Mouse (Mus musculus) heart, embryonic 12.5 days (tissue): ENCODE measurements around the gene Ddt. TPM values are rescaled to one million over a fixed set of nuclear protein-coding genes. Genes with fewer than 3 reads are reported as not detected.
A peak's percentile ranks its signal among the peaks of the same experiment; 100 is the strongest.

Source experiments
- ATAC-seq: fragments of 200-750 bp; cut with Nextera tagmentation; 2 replicates; pipeline ENCODE4 v1.8.0; 2017; ENCODE audit warnings: moderate TSS enrichment, moderate library complexity; ENCODE audit not compliant: insufficient number of reproducible peaks, low FRiP score
- H3K27ac ChIP-seq: fragments of 300-500 bp; sonication (generic); 2 replicates; pipeline ENCODE4 v1.5.1; 2016; ENCODE audit warnings: mild to moderate bottlenecking, moderate library complexity; ENCODE audit not compliant: poor library complexity, severe bottlenecking
- H3K27me3 ChIP-seq: fragments of 300-500 bp; sonication (generic); replicated peaks from 2 replicates; pipeline ENCODE4 v1.6.1; 2016; ENCODE audit warnings: mild to moderate bottlenecking, moderate library complexity
- H3K36me3 ChIP-seq: fragments of 300-500 bp; sonication (generic); 2 replicates; pipeline ENCODE4 v1.6.1; 2016; ENCODE audit warnings: mild to moderate bottlenecking, moderate library complexity
- H3K4me1 ChIP-seq: fragments of 300-500 bp; sonication (generic); replicated peaks from 2 replicates; pipeline ENCODE4 v1.6.1; 2016; ENCODE audit warnings: mild to moderate bottlenecking
- H3K4me2 ChIP-seq: fragments of 300-500 bp; sonication (generic); 2 replicates; pipeline ENCODE4 v1.6.1; 2016; ENCODE audit warnings: mild to moderate bottlenecking, moderate library complexity
- H3K4me3 ChIP-seq: fragments of 300-500 bp; sonication (generic); 2 replicates; pipeline ENCODE4 v1.5.1; 2016; ENCODE audit warnings: mild to moderate bottlenecking
- H3K9ac ChIP-seq: fragments of 300-500 bp; sonication (generic); 2 replicates; pipeline ENCODE4 v1.6.1; 2016; ENCODE audit warnings: mild to moderate bottlenecking, moderate library complexity
- H3K9me3 ChIP-seq: fragments of 300-500 bp; sonication (generic); replicated peaks from 2 replicates; pipeline ENCODE4 v1.6.1; 2016; ENCODE audit warnings: mild to moderate bottlenecking, moderate library complexity
- WGBS: fragments of 180-500 bp; shearing (Covaris S2); methylation state at CpG from one replicate; pipeline ENCODE4 v1.1.7; 2016; 5-methylcytosine and 5-hydroxymethylcytosine counted together
- polyA plus RNA-seq: library from polyadenylated mRNA; unstranded; fragments of >200 nt; fragmentation: Nextera tagmentation; extraction: Ambion mirVana; gene quantifications from 2 replicates; pipeline ENCODE4 v1.2.1, GENCODE M21; 2016

Ddt gene
- polyA plus RNA-seq, result 31.0 and 35.3 TPM in 2 replicates

DNA sequence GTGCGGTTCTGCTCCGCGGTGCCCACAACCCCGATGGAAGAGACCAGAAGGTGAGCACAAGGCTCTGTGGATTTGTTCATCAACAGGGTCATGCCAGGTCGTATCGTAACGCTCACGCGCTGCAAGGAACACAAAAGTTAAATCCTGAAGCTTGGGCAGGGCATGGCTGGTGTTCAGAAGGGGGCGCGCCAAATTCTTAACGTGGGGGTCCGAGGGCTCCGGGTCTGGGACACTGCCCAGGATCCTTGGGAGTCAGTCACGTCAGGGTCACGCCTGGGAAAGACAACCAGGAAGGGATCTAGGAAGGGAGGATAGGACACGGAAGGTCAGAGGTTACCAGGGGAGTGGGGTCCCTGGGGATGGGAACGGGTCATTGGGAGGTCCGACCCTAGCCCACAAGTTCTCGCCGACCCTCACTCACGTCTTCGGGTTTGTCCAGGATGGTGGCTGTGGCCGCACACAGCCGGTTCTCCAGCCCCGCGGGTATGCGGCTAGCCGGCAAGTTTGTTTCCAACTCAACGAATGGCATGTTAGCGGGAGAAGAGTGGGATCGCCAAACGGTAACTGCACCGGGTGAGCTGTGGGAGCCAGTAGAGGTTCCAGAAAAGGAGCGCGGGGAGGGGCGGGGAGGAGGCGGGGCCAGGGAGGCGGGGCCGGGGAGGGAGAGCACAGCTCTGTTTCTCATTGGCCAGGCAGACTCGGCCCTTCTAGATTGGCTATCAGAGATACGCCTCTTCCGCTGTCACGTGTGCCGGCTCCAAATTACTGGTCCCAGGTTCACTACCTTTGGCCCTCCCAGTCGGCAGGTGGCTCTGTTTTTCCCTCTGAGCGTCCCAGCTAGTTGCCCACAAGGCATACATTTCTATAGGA, at the start of gene Ddt:
Gene Ddt (minus strand): TSS at position 620 of the 870 bp plus-strand sequence.
- ATAC-seq, result peak; percentile 97
- peak within 1 kb of the TSS; percentile 78 for H3K9ac ChIP-seq
- WGBS, result under 1% methylated on average over 44 of the region's 47 CpGs
- H3K36me3 ChIP-seq, result no peaks in the 10 kb centered on the region
- H3K4me1 ChIP-seq, result peaks cover 10% of the 10 kb centered on the region
- H3K4me3 ChIP-seq, result peak within 1 kb of the TSS; percentile 62
- no peak within 1 kb of the TSS for H3K27ac ChIP-seq
- H3K4me2 ChIP-seq, result peak within 1 kb of the TSS; percentile 99
- peaks cover 11% of the 10 kb centered on the region; the same call in 1 of the 2 replicates for H3K27me3 ChIP-seq
- H3K9me3 ChIP-seq, result no peaks in the 10 kb centered on the region

DNA sequence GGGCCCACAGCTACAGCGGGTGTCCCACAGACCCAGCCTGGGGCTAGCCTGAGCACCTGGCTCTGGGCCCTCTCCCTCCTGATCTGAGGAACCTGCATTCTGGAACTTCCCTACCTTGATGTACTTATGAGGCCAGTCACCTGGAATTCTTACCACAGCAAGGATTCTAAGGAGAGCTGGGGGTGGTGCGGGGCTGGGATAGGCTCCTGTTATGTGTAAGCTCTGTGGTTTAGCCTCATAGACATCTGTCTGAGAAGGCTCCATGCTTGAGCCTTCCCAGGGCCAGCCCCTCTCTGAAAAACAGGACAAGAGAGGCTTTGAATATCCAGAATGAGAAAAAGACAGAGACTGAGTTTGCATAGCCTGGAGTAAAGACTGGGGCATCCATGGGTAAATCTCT, 49.2 kb upstream of the Ddt start, which contains the start of gene Gstt4:
Gene Gstt4 (minus strand): TSS at position 101 of the 400 bp plus-strand sequence.
- Histone ChIP-seq H3K4me3 (no peak within 1 kb of the TSS), H3K27ac (no peak within 1 kb of the TSS), H3K36me3 (no peaks in the 10 kb centered on the region), H3K4me2 (no peak within 1 kb of the TSS), H3K9ac (no peak within 1 kb of the TSS), H3K27me3 (no peaks in the 10 kb centered on the region), H3K4me1 (0 out of 2 replicates have a peak, but pooled peaks cover under 1% of the 10 kb centered on the region), H3K9me3 (0 out of 2 replicates have a peak, but pooled peaks cover 8% of the 10 kb centered on the region)
- ATAC-seq, result no peak
- WGBS, result 93% methylated on average over 2 of the region's 2 CpGs

DNA sequence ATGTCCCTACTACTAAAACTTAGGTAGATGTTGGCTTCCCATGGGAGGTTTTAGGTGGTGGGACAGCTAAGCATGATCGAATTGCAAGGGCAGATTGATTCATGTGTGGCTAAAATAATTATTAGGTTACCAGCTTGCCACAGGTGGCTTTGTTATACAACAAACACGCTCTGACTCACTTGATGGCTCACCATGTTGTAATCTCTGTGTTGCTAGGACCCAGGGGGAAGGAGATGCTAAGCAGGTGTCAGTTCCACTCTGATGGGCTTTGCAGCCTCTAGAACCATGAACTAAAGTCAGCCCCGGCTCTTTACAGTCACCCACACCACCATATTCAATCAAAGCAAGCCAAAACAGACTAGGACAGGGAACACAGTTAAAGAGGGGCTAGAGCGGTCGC, 46.7 kb upstream of the Ddt start:
- WGBS, result 81% methylated on average over 5 of the region's 5 CpGs
- H3K36me3 ChIP-seq, result no peaks in the 10 kb centered on the region
- no peak overlapping the region for H3K4me3 ChIP-seq
- H3K4me1 ChIP-seq, result no peaks in the 10 kb centered on the region
- H3K4me2 ChIP-seq, result no peak overlapping the region
- 0 out of 2 replicates have a peak, but pooled peaks cover 8% of the 10 kb centered on the region for H3K9me3 ChIP-seq
- H3K27ac ChIP-seq, result no peak overlapping the region
- no peak for ATAC-seq
- H3K27me3 ChIP-seq, result peaks cover 4% of the 10 kb centered on the region; the same call in 1 of the 2 replicates
- no peak overlapping the region for H3K9ac ChIP-seq

DNA sequence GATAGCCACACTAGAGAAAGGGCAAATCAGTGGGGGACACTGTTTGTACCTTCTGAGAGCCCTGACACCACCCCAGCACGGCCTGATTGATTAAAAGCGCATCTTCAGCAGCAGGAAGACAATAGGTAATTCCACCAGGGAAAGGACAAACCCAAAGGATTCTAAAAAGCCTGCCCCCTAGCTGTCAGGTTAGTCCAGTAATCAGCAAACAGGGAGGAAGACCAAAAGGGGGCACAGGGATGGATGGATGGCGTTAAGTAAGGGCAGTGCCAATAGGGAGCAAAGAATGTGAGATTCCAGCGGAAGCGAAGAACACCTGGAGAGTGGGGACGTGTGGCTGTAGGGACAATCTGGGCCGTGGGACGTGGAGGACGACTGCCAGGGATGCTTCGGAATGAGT, 45.4 kb upstream of the Ddt start:
- Histone ChIP-seq H3K9ac (no peak overlapping the region), H3K4me3 (no peak overlapping the region), H3K4me1 (no peaks in the 10 kb centered on the region), H3K36me3 (no peaks in the 10 kb centered on the region), H3K9me3 (0 out of 2 replicates have a peak, but pooled peaks cover 6% of the 10 kb centered on the region), H3K27me3 (peaks cover 8% of the 10 kb centered on the region; the same call in 1 of the 2 replicates), H3K27ac (no peak overlapping the region), H3K4me2 (no peak overlapping the region)
- 52% methylated on average over 10 of the region's 10 CpGs for whole genome bisulfite sequencing
- no peak for ATAC-seq

DNA sequence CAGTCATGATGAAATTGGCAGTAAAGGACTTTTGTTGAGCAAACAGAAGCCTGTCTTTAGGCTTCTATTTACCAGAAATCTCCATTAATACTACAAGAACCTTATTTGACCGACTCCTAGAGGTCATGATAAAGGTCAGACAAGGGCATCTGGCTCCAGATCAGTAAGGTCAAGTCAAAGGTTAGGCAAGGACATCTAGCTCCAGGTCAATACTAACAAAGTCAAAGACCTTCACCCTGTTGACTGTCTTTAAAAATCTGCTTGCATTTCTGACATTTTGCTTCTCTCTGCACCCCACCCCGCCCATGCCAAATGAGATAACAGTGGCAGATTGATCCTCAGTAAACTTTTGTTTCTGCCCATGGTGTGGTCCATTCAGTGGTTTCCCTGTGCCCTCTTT, 31.0 kb upstream of the Ddt start:
- 62% methylated on average over 2 of the region's 2 CpGs for WGBS
- Histone ChIP-seq H3K4me2 (no peak overlapping the region), H3K27ac (no peak overlapping the region), H3K4me1 (no peaks in the 10 kb centered on the region), H3K27me3 (0 out of 2 replicates have a peak, but pooled peaks cover 7% of the 10 kb centered on the region), H3K9me3 (peaks cover 3% of the 10 kb centered on the region; the same call in 1 of the 2 replicates), H3K36me3 (no peaks in the 10 kb centered on the region), H3K9ac (no peak overlapping the region), H3K4me3 (no peak overlapping the region)
- no peak for ATAC-seq

DNA sequence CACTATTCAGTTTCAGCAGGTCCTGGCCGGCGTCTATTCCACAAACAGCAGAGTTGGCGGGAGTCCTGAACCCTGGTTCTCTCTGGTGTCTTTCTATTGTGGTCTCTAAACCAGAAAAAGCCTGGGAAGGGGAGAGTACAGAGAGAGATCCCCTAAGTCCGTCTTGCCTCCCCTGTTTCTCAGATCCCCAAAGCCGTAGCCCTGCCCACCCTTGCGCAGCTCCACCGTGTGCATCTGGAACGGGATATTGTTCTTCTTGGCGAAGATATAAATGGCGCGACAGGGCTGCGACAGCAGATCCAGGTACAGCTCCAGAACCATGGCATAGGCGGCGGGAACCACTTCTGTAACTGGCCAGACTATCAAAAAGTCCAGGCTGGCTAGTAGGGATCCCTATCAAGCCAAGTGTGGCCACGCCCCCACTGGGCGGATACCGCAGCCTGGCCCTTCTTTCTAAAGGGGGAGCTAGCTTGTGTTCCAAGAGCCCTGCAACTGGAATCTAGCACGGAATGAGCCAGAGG, 25.0 kb upstream of the Ddt start, which contains the start of gene Gstt1:
Gene Gstt1 (minus strand): TSS at position 409 of the 521 bp plus-strand sequence.
- H3K4me3 ChIP-seq, result peak within 1 kb of the TSS; percentile 50
- peak within 1 kb of the TSS; percentile 59 for H3K9ac ChIP-seq
- peak within 1 kb of the TSS; percentile 91 for H3K4me2 ChIP-seq
- no peak within 1 kb of the TSS for H3K27ac ChIP-seq
- 2% methylated on average over 18 of the region's 18 CpGs for WGBS
- no peaks in the 10 kb centered on the region for H3K36me3 ChIP-seq
- 0 out of 2 replicates have a peak, but pooled peaks cover 5% of the 10 kb centered on the region for H3K27me3 ChIP-seq
- 0 out of 2 replicates have a peak, but pooled peaks have one; percentile 33 for ATAC-seq
- H3K4me1 ChIP-seq, result peaks cover 20% of the 10 kb centered on the region
- H3K9me3 ChIP-seq, result no peaks in the 10 kb centered on the region

DNA sequence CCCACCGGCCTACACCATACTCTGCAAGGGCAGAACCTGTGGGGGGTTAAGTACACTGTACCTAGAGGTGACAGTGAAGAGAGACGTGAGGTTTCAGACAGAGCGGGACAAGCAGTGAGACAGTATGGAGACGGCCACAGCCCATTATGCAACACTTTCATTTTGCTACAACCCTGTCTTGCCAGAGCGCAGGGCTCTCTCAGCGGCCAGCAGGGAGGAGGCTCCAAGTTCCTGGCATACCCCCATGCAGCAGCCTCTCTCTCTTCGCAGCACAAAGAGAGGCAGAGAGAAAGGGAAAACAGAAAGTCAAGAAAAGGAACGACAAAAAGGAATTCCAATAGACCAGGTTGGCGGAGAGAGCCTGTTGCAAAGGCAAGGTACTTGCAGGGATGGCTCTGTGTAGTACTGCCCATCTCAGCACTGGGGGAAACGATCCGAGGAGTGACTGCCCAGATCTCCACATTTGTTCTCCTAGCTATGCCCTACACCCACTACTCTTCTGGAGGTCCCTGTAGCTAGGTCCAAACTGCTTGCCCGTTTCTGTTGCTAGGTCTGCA, 24.5 kb upstream of the Ddt start:
- H3K36me3 ChIP-seq, result no peaks in the 10 kb centered on the region
- 1% methylated on average over 12 of the region's 12 CpGs for WGBS

DNA sequence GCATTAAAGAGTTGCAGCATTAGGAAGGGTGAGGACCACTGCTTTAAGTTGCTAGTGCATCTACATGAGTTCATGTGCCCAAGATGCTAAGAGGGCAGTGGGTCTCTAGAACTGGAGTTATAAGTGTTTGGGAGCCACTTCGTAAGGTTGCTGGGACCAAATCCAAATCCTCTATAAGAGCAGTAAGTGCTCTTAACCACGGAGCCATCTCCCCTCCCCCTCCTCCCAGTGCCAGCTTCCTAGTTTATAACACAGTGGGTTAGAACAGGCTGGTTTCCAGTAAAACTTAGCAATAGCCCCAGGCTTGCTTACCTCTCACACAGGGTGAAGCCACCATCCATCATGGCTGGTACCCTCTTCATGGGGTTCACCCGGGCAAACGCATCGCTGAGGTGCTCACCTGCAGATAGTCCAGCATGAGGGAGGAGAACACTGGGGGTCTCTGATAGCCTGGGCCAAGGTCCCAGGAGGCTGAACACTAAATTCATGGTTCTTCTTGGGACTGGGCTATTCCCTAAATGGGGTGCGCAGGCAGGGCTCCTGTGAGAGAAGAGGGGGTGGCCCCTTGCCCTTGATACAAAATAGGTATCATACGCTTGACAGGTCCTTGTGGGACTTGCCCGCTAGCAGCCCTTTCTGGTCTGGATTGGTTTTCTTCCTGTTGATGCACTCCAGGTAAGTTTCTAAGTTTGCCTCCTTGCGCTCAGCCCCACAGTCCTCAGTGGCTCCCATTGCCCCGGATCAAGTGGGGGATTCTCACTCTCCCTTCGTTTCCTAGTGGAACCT, 23.7 kb upstream of the Ddt start:
- Histone ChIP-seq H3K27me3 (0 out of 2 replicates have a peak, but pooled peaks cover 5% of the 10 kb centered on the region), H3K9ac (peak overlapping the region; percentile 59), H3K36me3 (no peaks in the 10 kb centered on the region), H3K9me3 (no peaks in the 10 kb centered on the region), H3K4me3 (peak overlapping the region; percentile 50), H3K4me1 (peaks cover 20% of the 10 kb centered on the region), H3K4me2 (peak overlapping the region; percentile 91), H3K27ac (no peak overlapping the region)
- 36% methylated on average over 11 of the region's 11 CpGs for WGBS
- ATAC-seq, result no peak

More for the DNA sequence above, 24.5 kb upstream of the Ddt start:
- ATAC-seq, result peak; percentile 67
- no peak overlapping the region for H3K27ac ChIP-seq
- peaks cover 20% of the 10 kb centered on the region for H3K4me1 ChIP-seq
- 0 out of 2 replicates have a peak, but pooled peaks cover 5% of the 10 kb centered on the region for H3K27me3 ChIP-seq
- peak overlapping the region; percentile 91 for H3K4me2 ChIP-seq
- no peaks in the 10 kb centered on the region for H3K9me3 ChIP-seq
- peak overlapping the region; percentile 59 for H3K9ac ChIP-seq
- peak overlapping the region; percentile 50 for H3K4me3 ChIP-seq

DNA sequence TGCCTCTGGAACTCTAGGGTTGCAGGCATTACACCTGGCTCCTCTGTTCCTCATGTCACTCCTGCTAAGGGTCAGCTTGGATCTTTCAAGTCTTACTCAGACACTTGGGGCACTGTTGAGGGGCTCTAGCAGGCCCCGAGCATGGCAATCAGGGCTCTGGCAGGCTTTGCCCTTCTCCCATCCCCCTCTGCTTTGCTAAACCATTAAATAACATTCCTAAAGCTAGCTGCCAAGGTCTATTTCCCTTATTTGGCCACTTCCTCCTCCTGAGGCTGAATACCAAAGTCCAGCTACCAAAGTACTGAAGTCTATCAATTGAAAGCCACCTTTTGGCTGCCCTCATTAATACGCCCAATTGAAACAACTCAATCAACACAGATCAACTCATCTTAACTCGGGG, 21.7 kb upstream of the Ddt start:
- no peak overlapping the region for H3K4me2 ChIP-seq

DNA sequence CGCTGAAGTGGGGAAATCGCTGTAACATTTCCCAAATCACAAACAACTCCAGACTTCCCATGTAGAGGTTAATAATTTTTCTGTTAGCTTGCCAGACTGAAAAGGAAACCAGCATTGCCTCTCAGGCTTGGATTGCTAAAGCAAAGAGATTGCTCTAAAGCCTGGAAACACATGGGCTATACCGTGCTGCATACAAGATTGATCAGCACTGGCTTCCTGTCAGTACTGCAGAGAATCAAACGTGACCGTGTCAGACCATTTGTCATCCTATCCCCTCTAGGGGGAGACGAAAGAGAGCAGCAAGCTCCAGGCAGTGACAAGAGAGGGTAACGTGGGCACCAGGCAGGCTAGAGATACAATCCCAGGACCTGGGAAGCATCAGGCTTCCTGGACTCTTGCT, 17.6 kb upstream of the Ddt start:
- ATAC-seq, result no peak
- H3K4me3 ChIP-seq, result no peak overlapping the region
- 0 out of 2 replicates have a peak, but pooled peaks cover 3% of the 10 kb centered on the region for H3K4me1 ChIP-seq
- no peak overlapping the region for H3K27ac ChIP-seq
- whole genome bisulfite sequencing, result 17% methylated on average over 7 of the region's 7 CpGs
- H3K9me3 ChIP-seq, result no peaks in the 10 kb centered on the region
- H3K27me3 ChIP-seq, result no peaks in the 10 kb centered on the region
- H3K4me2 ChIP-seq, result no peak overlapping the region
- H3K9ac ChIP-seq, result no peak overlapping the region
- no peaks in the 10 kb centered on the region for H3K36me3 ChIP-seq

More for the DNA sequence above, 21.7 kb upstream of the Ddt start:
- Histone ChIP-seq H3K9me3 (no peaks in the 10 kb centered on the region), H3K36me3 (no peaks in the 10 kb centered on the region), H3K4me1 (peaks cover 20% of the 10 kb centered on the region), H3K27me3 (no peaks in the 10 kb centered on the region), H3K9ac (no peak overlapping the region), H3K4me3 (no peak overlapping the region), H3K27ac (no peak overlapping the region)
- no peak for ATAC-seq
- 28% methylated on average over 3 of the region's 3 CpGs for WGBS
